8 mouse cellular contexts compared by ENCODE assay signal in genomic region chr9:75407803-75408202, GRCm38 (mm10). TPM values are rescaled to one million over a fixed set of nuclear protein-coding genes. Genes with fewer than 3 reads are reported as not detected.
DNase-seq lines count a peak whose midpoint lies in the region; ATAC-seq and TF ChIP-seq lines count a peak whose summit lies in the region.

No protein-coding gene starts in this region.

- H3K4me1 ChIP-seq in cortical plate, adult 2 months (ENCODE audit: control insufficient read depth, insufficient read depth, low read length), result no peaks in the 10 kb centered on the region
- peaks cover 8% of the 10 kb centered on the region for H3K4me1 ChIP-seq in heart, adult 2 months (ENCODE audit: control insufficient read depth, insufficient read depth, low read length)
- peaks cover 13% of the 10 kb centered on the region; the same call in 1 of the 2 replicates for H3K4me1 ChIP-seq in kidney, embryonic 14.5 days (ENCODE audit: control insufficient read depth, insufficient read depth, low read length)
- H3K4me1 ChIP-seq in lung, adult 2 months (ENCODE audit: control insufficient read depth, insufficient read depth, low read length), result peaks cover 6% of the 10 kb centered on the region
- H3K4me1 ChIP-seq in olfactory bulb, adult 2 months (ENCODE audit: control insufficient read depth, insufficient read depth, low read length), result peaks cover 10% of the 10 kb centered on the region

- no peak for TF ChIP-seq EP300 in heart, adult 2 months (IDR thresholded peaks at IDR 0.05; ENCODE audit: insufficient read depth, low read depth, low read length)

- H3K9ac ChIP-seq in heart, adult 2 months (ENCODE audit: low read depth, low read length), result no peak overlapping the region; the same call in 1 of the 2 replicates
- H3K9ac ChIP-seq in kidney, embryonic 14.5 days (ENCODE audit: low read depth, low read length), result peak overlapping the region; percentile 94; the same call in 1 of the 2 replicates

- peaks cover 6% of the 10 kb centered on the region for H3K79me2 ChIP-seq in heart, adult 2 months (replicated peaks; ENCODE audit: control insufficient read depth, insufficient read depth, low read length)

- no peak for TF ChIP-seq CTCF in cortical plate, adult 2 months (IDR thresholded peaks at IDR 0.05; ENCODE audit: extremely low read depth, insufficient read depth, low read length)
- no peak for TF ChIP-seq CTCF in heart, adult 2 months (IDR thresholded peaks at IDR 0.05)
- TF ChIP-seq CTCF in lung, adult 2 months (IDR thresholded peaks at IDR 0.05; ENCODE audit: insufficient read depth, low read length), result no peak
- TF ChIP-seq CTCF in olfactory bulb, adult 2 months (IDR thresholded peaks at IDR 0.05; ENCODE audit: insufficient read depth, low read depth, low read length), result no peak

- no peak for TF ChIP-seq POLR2A in cortical plate, adult 2 months (IDR thresholded peaks at IDR 0.05; ENCODE audit: extremely low read depth, insufficient read depth, low read length)
- TF ChIP-seq POLR2A in heart, adult 2 months (IDR thresholded peaks at IDR 0.05; ENCODE audit: insufficient read depth, low read depth, low read length), result 0 out of 2 replicates have a peak, but pooled peaks have one; percentile 14
- TF ChIP-seq POLR2A in lung, adult 2 months (IDR thresholded peaks at IDR 0.05; ENCODE audit: borderline replicate concordance, extremely low read depth, low read depth, low read length), result no peak
- TF ChIP-seq POLR2A in olfactory bulb, adult 2 months (IDR thresholded peaks at IDR 0.05; ENCODE audit: insufficient read depth, low read depth, low read length), result no peak

- no peak overlapping the region for H3K27ac ChIP-seq in cortical plate, adult 2 months (ENCODE audit: insufficient read depth, low read length)
- peak overlapping the region; percentile 16 for H3K27ac ChIP-seq in heart, adult 2 months
- no peak overlapping the region for H3K27ac ChIP-seq in kidney, embryonic 14.5 days (ENCODE audit: low read depth, low read length)
- no peak overlapping the region for H3K27ac ChIP-seq in olfactory bulb, adult 2 months (ENCODE audit: insufficient read depth, low read depth, low read length)

- 10% methylated on average over 10 of the region's 10 CpGs for WGBS in heart, adult 2 months
- WGBS in kidney, embryonic 14.5 days, result 10% methylated on average over 10 of the region's 10 CpGs
- WGBS in lung, adult 2 months, result 8% methylated on average over 10 of the region's 10 CpGs
- 9% methylated on average over 10 of the region's 10 CpGs for WGBS in olfactory bulb, adult 2 months

- intact Hi-C loops in heart, adult 2 months (cut with DNase I), result no loop called here

- peaks cover 2% of the 10 kb centered on the region for H3K36me3 ChIP-seq in heart, adult 2 months (ENCODE audit: control insufficient read depth, insufficient read depth, low read length)
- no peaks in the 10 kb centered on the region for H3K36me3 ChIP-seq in kidney, embryonic 14.5 days (ENCODE audit: control insufficient read depth, insufficient read depth, low read length)

- H3K27me3 ChIP-seq in heart, adult 2 months (ENCODE audit: control insufficient read depth, insufficient read depth, low read length), result no peaks in the 10 kb centered on the region
- H3K27me3 ChIP-seq in kidney, embryonic 14.5 days (ENCODE audit: control insufficient read depth, insufficient read depth, low read length), result no peaks in the 10 kb centered on the region

- peak overlapping the region; percentile 12 for H3K4me3 ChIP-seq in cortical plate, adult 2 months (ENCODE audit: insufficient read depth, low read length)
- peak overlapping the region; percentile 85 for H3K4me3 ChIP-seq in heart, adult 2 months
- peak overlapping the region; percentile 92 for H3K4me3 ChIP-seq in kidney, embryonic 14.5 days (ENCODE audit: low read length)
- peak overlapping the region; percentile 31 for H3K4me3 ChIP-seq in lung, adult 2 months (replicated peaks; ENCODE audit: extremely low read depth, low read depth, low read length)
- peak overlapping the region; percentile 13; the same call in 1 of the 2 replicates for H3K4me3 ChIP-seq in olfactory bulb, adult 2 months (ENCODE audit: insufficient read depth, low read depth, low read length)

- no peak for ATAC-seq in kidney, embryonic 14.5 days (ENCODE audit: low FRiP score, low TSS enrichment)

- peak overlapping the region; percentile 67 for H3K4me2 ChIP-seq in kidney, embryonic 14.5 days (replicated peaks; ENCODE audit: low read depth, low read length)

- H3K9me3 ChIP-seq in kidney, embryonic 14.5 days (ENCODE audit: control insufficient read depth, low read length), result no peaks in the 10 kb centered on the region

- peak; percentile 42 to 56 for DNase-seq in urinary bladder, postnatal 36 days (ENCODE audit: low spot score in 2 of 2)
- no peak for DNase-seq in urinary bladder, postnatal 4 days (ENCODE audit: low spot score in 2 of 2)
- DNase-seq in heart, adult 2 months, result peak; percentile 52 to 63
- no peak for DNase-seq in lung, adult 2 months
- no peak for DNase-seq in urinary bladder, postnatal 10 days (ENCODE audit: low spot score)

RNA-seq across cellular contexts. Expression of gene Mapk6, which starts 2.0 kb away (rescaled TPM):
- polyA plus RNA-seq in cortical plate, adult 2 months (2012; rRNA removed), result 41.8 and 43.6 TPM in 2 replicates
- 10 to 100 TPM; 25.6 to 26.8 TPM for total RNA-seq in heart, adult 2 months (2021)
- 11.2 and 22.3 TPM in 2 replicates for polyA plus RNA-seq in heart, adult 2 months (2012; rRNA removed)
- polyA plus RNA-seq in kidney, embryonic 14.5 days (2014; fragmentation: Nextera tagmentation; extraction: Ambion mirVana), result 54.8 and 77.6 TPM in 2 replicates
- 14.5 and 25.2 TPM in 2 replicates for polyA plus RNA-seq in lung, adult 2 months (2012; rRNA removed)
- not detected in 2 replicates for polyA plus RNA-seq in olfactory bulb, adult 2 months (2012; ENCODE audit: insufficient read depth, insufficient read length, low replicate concordance, missing spikeins)

RNA-seq across cellular contexts. Expression of gene Leo1, which starts 33.5 kb away (rescaled TPM):
- 12.9 and 13.0 TPM in 2 replicates for polyA plus RNA-seq in cortical plate, adult 2 months (2012; rRNA removed)
- total RNA-seq in heart, adult 2 months (2021), result 10 to 100 TPM; 12.4 to 20.4 TPM
- polyA plus RNA-seq in heart, adult 2 months (2012; rRNA removed), result 3.0 and 4.6 TPM in 2 replicates
- polyA plus RNA-seq in kidney, embryonic 14.5 days (2014; fragmentation: Nextera tagmentation; extraction: Ambion mirVana), result 36.9 and 45.8 TPM in 2 replicates
- 2.5 and 4.1 TPM in 2 replicates for polyA plus RNA-seq in lung, adult 2 months (2012; rRNA removed)
- polyA plus RNA-seq in olfactory bulb, adult 2 months (2012; ENCODE audit: insufficient read depth, insufficient read length, low replicate concordance, missing spikeins), result not detected in 2 replicates

Comparison
In these comparisons a context has a peak if more than half of its experiments do, and no peak if none do; other contexts are left out.
1. DNase-seq: peak in urinary bladder, postnatal 36 days (2 of 2) and heart, adult 2 months (2 of 2); none in urinary bladder, postnatal 4 days (0 of 2), lung, adult 2 months (single experiment) and urinary bladder, postnatal 10 days (single experiment).
2. H3K4me3 ChIP-seq: peak in every context shown above with its lines; median percentile 92 in kidney, embryonic 14.5 days; 85 in heart, adult 2 months; 31 in lung, adult 2 months; 13 in olfactory bulb, adult 2 months; 12 in cortical plate, adult 2 months.